Mouse (Mus musculus): Measurements from ENCODE around the gene C5ar2.
A peak's percentile ranks its signal among the peaks of the same experiment; 100 is the strongest.
"Not testable (repeated sequence)": the region's sequence is repeated elsewhere in the genome, so short reads cannot be mapped to it uniquely, and the experiment has no call there.

The C5ar2 gene

DNA sequence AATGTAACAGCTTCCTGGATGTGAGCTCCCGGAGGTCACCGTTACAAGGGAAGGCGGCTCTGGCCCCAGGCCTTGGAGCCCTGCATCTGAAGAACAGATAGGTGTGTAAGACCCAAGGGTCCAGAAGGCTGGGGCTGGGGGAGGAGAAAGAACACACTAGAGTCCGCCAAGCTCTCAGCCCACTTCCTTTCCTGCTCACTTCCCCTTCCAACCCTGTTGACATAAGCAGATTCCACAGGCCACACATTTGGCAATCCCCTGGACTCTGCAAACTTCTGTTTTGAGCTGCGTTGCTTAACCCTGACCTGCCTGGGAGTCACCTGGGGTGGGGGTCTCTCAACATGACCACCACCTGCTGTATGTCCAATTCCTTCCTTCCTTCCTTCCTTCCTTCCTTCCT, at the start of gene C5ar2:
C5ar2 (minus strand) TSS at position 88 of the 400 bp plus-strand sequence.
- no peak for DNase-seq (ENCODE audit: low spot score)

DNA sequence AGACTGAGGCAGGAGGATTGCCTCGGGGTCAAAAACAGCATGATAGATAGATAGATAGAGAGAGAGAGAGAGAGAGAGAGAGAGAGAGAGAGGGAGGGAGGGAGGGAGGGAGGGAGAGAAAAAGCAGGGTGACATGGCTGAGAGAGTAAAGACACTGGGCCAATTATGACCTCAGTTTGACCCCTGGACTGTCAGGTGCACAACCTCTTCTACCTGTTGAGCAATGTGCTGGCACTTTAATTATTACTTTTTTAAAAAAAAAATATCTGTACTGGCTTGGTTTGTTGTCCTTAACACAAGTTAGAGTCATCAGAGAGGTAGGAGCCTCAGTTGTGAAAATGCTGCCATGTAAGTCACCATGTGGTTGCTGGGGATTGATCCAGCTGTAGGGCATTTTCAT, 43.8 kb upstream of the C5ar2 start:
- no peak for DNase-seq (ENCODE audit: low spot score)

- DNase-seq (ENCODE audit: low spot score): no peak
These were observed 43.1 kb upstream of the C5ar2 start for GRCm38 (mm10) chr7:16287016-16287415.

GRCm38 (mm10) chr7:16286026-16286961, 42.3 kb upstream of the C5ar2 start, which contains the start of gene Ccdc9:
TSS of gene Ccdc9 (minus strand) at chr7:16286795.
- peak; percentile 99 for DNase-seq (ENCODE audit: low spot score)

DNA sequence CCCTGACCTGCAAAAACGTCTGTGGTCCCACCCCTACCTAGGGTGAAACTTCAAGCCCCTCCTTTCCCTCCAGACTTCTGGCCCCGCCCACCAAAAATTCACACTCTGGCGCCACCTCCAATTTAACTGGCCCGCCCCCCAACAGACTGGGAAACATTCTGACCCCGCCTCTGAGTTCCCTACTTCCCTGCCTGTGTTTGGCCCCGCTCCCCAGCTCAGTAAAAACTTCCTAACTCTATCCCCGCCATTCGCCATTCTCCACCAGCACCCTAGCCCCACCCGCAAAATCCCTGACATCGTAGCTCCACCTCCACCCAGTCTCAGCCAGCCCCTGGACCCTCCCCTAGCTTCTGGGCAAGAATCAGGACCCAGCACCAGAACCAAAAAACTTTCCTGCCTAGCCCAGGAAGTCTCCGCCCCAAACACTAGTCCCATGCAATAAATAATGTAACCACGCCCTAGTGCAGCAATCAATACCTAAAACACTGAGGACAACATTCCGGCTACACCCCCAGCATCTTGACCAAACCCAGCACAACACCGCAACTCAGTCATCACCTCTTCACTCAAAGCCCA, 41.6 kb upstream of the C5ar2 start:
- peak; percentile 52 for DNase-seq (ENCODE audit: low spot score)

DNA sequence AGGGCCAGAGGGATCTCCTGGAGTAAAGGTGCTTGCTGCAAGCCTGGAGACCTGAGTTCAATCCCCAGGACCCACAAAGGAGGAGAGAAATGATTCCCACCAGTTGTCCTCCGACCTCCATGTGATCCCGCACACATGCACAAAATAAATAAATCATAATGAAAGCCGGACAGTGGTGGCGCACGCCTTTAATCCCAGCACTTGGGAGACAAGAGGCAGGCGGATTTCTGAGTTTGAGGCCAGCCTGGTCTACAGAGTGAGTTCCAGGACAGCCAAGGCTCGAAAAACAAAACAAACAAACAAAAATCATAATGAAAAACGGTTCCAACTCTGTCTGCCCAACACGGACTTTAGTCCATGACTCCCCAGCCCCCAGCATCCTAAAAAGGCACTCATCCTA, 41.0 kb upstream of the C5ar2 start:
- DNase-seq (ENCODE audit: low spot score): no peak

GRCm38 (mm10) chr7:16284001-16284400, 40.0 kb upstream of the C5ar2 start:
- DNase-seq (ENCODE audit: low spot score): no peak

DNA sequence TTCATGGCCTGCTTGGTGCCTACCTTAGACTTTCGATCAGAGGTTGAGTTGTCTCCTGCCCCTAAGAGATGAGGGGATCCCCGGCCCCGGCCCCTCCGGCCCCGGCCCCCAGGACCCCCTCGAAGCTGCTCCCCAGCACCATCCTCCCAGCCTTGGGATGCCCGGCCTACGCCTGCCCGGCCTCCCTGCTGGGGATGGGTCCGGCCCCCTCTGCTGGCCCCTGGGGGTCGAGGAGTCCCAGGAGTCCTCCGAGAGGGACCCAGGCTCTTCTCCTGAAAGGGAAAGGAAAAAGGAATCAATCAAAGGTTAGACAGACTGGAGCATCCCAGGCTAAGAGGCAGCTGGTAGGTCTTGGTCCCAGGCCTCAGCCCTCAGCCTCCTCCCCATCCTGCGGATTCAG, 38.4 kb upstream of the C5ar2 start:
- DNase-seq (ENCODE audit: low spot score): no peak

GRCm38 (mm10) chr7:16280721-16281120, 36.8 kb upstream of the C5ar2 start:
- no peak for DNase-seq (ENCODE audit: low spot score)

- DNase-seq (ENCODE audit: low spot score): no peak
These were observed 31.3 kb upstream of the C5ar2 start for GRCm38 (mm10) chr7:16274922-16275890.

DNA sequence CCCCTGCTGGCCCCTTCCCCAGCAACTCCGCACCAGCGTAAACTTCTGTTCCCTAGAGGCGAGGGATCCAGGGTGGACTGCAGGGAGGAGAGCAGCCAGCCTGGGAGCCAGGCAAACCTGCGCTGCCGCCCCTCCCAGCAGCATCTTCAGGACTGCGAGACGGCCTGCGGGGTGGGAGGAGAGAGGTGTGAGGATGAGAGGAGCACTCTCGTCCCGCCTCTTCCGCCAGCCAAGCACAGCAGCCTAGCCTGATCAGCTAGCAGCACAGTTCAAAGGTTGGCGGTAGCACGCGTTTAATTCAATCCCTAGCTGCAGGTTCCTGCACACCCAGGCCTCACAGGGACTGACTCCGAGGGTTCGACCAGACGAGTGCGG, 29.8 kb upstream of the C5ar2 start:
- peak; percentile 29 for DNase-seq (ENCODE audit: low spot score)

DNA sequence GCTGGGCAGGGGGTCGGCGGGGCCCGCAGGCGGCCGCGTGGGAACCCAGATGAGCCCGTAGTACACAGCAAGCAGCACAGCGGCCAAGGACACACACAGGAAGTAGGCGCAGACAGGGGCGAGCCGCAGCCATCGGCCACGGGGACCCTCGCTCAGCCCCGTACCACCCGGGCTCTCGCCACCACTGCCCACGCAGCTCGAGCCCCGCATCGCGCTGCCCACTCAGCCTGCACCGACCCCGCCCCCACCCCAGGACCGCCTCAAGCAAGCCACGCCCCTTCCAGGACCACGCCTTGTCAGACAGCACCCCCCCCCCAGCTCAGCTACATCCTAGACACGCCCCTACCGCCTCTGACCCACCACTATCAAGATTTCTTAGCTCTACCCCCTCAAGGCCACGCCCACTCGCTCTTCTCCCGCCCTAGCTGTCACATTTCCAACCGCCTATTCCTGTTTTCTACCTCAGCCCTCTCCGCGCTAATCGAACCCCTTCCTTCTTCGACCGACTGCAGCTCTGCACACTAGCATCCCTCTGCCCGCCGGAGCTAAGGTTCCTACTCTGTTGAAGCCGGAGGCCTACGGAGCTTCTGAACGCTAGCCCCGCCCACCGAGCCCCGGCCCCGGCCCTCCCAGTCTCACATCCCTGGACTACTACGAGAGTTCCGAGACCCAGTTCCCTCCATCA, 29.3 kb upstream of the C5ar2 start, which contains the start of gene Inafm1:
Inafm1 (minus strand) TSS at position 537 of the 685 bp plus-strand sequence.
- peak; percentile 65 for DNase-seq (ENCODE audit: low spot score)

DNA sequence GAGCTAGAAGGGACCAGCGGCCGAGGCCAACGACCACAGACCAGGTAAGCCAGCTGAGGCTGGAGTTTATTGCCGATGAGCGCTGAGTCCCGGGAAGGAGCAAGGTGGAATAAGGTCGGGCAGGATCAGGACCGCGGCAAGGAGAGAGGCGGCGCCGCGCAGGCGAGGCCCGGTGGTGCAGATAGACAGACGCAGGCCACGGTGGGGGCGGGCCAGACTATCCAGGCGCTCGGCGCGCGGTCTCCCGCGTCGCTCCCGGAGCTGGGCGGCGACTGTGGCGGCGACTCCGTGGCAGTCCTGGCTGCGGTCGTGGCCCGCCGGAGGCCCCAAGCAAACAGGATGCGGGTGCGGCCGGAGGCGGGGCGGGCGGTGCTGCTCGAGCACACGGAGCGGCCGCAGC, 28.7 kb upstream of the C5ar2 start:
- DNase-seq (ENCODE audit: low spot score): peak; percentile 34

- no peak for DNase-seq (ENCODE audit: low spot score)
These were observed 27.2 kb upstream of the C5ar2 start for GRCm38 (mm10) chr7:16271139-16271538.

DNA sequence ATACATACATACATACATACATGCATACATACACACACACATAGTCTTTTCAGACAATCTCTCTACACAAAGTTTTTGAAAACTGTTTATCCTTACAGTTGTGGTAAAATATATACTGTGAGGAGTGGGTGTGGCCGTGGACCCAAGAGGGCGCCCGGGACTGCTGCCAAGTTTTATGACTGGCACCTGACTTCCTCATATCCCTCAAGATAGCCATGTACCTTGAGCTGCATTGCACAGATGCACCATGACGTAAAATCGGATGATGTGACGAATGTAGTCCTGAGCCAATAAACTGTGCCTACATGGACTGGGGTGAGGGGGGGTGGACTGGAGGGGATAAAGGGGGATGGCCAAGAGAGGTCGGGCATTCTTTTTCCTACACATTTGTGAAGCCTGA, 22.6 kb upstream of the C5ar2 start:
- DNase-seq (ENCODE audit: low spot score): not testable (repeated sequence)

- DNase-seq (ENCODE audit: low spot score): no peak
These were observed 21.9 kb upstream of the C5ar2 start for GRCm38 (mm10) chr7:16265856-16266255.

DNA sequence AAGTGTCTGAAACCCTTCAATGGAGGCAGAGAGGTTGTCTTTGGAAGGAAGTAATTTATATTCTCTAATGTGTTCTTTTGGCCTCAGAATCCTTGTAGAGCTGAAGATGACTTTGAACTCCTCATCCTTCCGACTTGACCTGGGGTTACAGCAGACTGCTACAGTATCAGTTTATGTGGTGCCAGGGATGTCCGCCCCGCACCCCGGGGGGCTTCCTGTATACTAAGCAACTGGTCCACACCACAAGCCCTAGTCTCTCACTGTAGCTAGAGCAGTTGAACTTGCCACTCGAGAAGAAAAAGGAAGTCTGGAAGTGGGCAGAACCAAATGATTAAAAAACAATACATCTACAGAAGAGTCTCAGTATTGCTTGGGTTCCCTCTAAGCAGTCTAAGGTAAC, 19.9 kb upstream of the C5ar2 start:
- no peak for DNase-seq (ENCODE audit: low spot score)

DNA sequence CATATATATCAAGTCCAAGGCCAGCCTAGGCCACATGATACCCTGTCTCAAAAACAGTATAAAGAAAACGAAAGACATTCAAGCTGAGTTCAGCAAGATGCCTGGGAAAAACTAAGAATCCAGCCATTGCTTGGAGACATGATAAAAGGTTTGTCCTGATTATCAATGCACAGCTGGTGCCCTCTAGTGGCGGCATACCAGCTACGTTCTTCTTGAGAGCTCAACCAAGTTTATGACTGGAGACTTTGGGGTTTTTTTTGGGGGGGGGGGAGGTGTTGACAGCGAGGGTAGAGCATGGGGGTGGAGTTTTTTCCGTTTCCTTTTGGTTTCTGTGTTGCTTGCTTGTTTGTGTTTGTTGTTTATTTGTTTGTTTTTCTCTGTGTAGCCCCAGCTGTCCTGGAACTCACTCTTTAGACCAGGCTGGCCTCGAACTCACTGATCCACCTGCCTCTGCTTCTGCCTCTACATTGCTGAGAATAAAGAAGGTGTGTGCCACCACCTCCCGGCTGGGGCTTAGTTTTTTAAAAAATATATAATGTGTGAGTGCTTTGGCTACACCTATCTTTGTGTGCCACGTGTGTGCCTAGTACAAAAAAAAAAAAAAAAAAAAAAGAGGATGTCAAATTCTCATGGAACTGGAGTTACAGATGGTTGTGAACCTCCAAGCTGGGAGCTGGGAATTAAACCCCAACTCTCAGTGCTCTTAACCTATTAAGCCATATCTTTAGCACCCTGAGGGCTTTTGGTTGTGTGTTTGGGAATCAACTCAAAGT, 19.2 kb upstream of the C5ar2 start:
- DNase-seq (ENCODE audit: low spot score): no peak

DNA sequence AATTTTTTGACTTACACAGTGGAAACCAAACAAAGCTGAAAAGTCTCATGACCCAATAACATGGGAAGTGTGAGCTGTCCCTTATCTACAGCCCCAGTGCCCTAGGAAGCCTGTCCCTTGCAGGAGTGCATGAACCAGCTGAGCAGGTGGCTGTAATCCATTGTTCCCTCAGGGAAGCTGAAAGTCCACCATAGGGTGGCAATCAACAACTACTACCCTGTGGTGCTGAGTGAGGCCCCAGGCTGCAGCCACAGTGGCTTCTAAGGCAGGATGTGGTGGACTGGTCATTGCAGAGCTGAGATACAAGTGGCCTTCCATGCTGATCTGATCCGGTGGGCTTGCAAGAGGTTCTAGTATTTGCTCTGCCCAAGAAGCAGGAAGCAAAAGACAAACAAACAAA, 17.1 kb upstream of the C5ar2 start:
- no peak for DNase-seq (ENCODE audit: low spot score)

DNA sequence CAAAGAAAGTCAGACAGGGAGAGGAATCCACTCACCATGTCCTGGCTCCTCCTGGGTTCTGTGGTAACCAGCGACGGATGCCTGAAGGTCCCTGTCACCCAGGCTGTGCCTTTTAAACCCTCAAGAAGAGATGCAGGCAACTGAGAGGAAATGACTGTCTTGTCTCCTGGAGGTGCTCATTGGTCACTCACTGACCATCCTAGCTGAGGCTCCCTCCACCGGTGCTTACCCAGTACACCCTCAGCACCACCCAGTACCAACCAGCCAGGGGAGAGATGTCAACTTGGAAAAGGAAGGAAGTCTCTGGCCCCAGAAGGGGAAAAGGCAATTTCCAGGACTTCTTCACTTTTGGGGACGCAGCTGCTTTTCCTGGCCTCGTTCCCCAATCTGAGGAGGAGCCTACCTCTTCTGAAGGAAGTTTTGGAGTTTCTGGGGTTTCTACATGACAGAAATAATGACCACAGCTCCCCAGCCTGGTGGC, 15.2 kb upstream of the C5ar2 start, which contains the start of gene C5ar1:
C5ar1 (minus strand) TSS at position 431 of the 481 bp plus-strand sequence.
- DNase-seq (ENCODE audit: low spot score): no peak

- DNase-seq (ENCODE audit: low spot score): no peak
These were observed 13.9 kb upstream of the C5ar2 start for GRCm38 (mm10) chr7:16257830-16258229.
